Mouse (Mus musculus) kidney, adult 2 months (tissue): ENCODE measurements around the gene Lrrc32. TPM values are rescaled to one million over a fixed set of nuclear protein-coding genes. Genes with fewer than 3 reads are reported as not detected.

Source experiments
- DNase-seq: peaks from one replicate; pipeline ENCODE4 v3.0.0; 2021
- H3K27ac ChIP-seq: fragments of 200-500 bp; 2 replicates; pipeline ENCODE4 v1.5.1; 2012; ENCODE audit warnings: low read depth, low read length, control low read depth, inconsistent platforms; ENCODE audit not compliant: insufficient read depth
- H3K27me3 ChIP-seq: fragments of 200-500 bp; replicated peaks from 2 replicates; pipeline ENCODE4 v1.6.1; 2012; ENCODE audit warnings: mild to moderate bottlenecking, moderate library complexity, low read length, inconsistent platforms; ENCODE audit not compliant: control insufficient read depth, insufficient read depth
- H3K36me3 ChIP-seq: fragments of 200-500 bp; 2 replicates; pipeline ENCODE4 v1.6.1; 2012; ENCODE audit warnings: mild to moderate bottlenecking, moderate library complexity, low read length, inconsistent platforms; ENCODE audit not compliant: control insufficient read depth, insufficient read depth
- H3K4me1 ChIP-seq: fragments of 200-500 bp; 2 replicates; pipeline ENCODE4 v1.6.1; 2011; ENCODE audit warnings: low read length; ENCODE audit not compliant: control insufficient read depth, insufficient read depth
- H3K4me3 ChIP-seq: fragments of 200-500 bp; 2 replicates; pipeline ENCODE4 v1.5.1; 2011; ENCODE audit warnings: mild to moderate bottlenecking, low read depth, low read length, control low read depth; ENCODE audit not compliant: insufficient read depth
- CTCF ChIP-seq: fragments of 200-500 bp; conservative IDR thresholded peaks from 2 replicates; pipeline ENCODE4 v1.5.1; 2011; ENCODE audit warnings: low read depth, mild to moderate bottlenecking, control low read depth, low read length, moderate library complexity, mixed read lengths; ENCODE audit not compliant: insufficient read depth, insufficient read length
- POLR2A ChIP-seq: fragments of 200-500 bp; IDR thresholded peaks from one replicate; pipeline ENCODE4 v1.6.1; 2011; ENCODE audit warnings: low read depth, low read length, control low read depth
- WGBS: fragments of 180-500 bp; shearing (Covaris S2); methylation state at CpG from one replicate; pipeline ENCODE4 v1.1.7; 2018; 5-methylcytosine and 5-hydroxymethylcytosine counted together
- polyA plus RNA-seq: library from polyadenylated mRNA; depleted of rRNA; stranded (reverse); fragments of >200 nt; gene quantifications from 2 replicates; pipeline ENCODE4 v1.2.3, GENCODE M21; 2012

Gene Lrrc32
- polyA plus RNA-seq, 1 experiment = 22.1 TPM

DNA sequence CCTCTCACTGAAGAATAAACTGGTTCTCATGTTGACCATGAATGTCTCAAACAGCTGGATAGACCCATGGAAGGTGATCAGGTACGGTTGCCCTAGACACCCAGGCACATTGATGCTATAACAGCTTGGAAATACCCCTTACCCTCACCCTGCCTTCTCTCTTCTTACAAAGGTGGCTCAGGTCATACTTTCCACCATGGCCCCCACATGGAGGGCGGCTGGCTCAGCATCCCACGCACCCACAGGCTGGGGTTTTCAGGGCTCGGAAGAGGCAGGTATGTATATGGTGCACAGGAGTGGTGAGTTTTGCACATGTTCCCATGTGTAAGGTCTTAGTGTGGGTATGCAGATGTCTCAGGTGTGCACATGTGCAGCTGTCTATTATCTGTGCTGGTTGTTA lies 43.9 kb downstream of the Lrrc32 start:
- no peak for TF ChIP-seq CTCF
- TF ChIP-seq POLR2A = no peak
- H3K36me3 ChIP-seq = no peaks in the 10 kb centered on the region
- no peaks in the 10 kb centered on the region for H3K4me1 ChIP-seq
- no peak for DNase-seq
- 96% methylated on average over 4 of the region's 4 CpGs for WGBS
- no peaks in the 10 kb centered on the region for H3K27me3 ChIP-seq
- H3K4me3 ChIP-seq = no peak overlapping the region
- H3K27ac ChIP-seq = no peak overlapping the region

DNA sequence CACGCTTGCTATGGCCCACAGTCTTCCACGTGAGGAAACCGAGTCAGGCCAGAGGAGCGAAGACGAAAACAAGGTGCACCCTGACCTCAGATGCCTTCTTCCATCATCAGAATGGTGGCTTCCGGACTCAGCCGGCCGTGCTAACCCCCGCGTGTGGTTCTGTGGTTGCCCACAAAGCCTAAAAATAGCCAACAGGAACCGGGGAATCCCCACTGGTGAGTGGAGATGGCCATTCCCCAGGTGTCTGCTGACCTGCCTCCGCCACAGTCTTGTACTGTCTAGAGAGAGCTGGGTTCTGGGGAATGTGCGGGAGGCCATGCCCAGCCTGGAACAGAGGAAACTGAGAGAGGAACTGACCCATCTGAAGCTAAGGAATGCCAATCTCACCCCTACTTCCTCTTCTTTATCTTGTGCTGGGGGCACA lies 45.4 kb downstream of the Lrrc32 start:
- WGBS = 78% methylated on average over 13 of the region's 13 CpGs
- DNase-seq = no peak

DNA sequence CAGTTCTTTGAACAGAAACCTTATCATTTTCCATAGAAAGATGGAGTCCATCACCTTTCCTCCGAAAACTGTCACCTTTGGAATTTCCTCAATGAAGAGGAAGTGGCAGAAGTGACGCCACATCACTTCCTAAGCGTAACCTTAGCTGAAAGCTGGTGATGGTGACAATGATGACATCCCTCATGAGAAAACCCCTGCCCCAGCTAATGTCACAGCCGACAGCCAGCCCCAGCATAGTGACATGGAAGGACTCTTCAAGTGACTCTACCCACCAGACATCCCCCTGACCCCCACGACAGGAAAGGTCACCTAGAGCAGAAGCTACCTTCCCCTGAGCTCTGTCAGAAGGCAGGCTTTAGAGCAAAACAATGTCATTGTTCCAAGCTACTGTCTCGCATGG lies 46.1 kb downstream of the Lrrc32 start:
- DNase-seq = no peak
- no peak overlapping the region for H3K4me3 ChIP-seq
- no peaks in the 10 kb centered on the region for H3K27me3 ChIP-seq
- no peaks in the 10 kb centered on the region for H3K36me3 ChIP-seq
- no peak for TF ChIP-seq CTCF
- no peak for TF ChIP-seq POLR2A
- 86% methylated on average over 6 of the region's 6 CpGs for WGBS
- no peak overlapping the region for H3K27ac ChIP-seq
- H3K4me1 ChIP-seq = no peaks in the 10 kb centered on the region

More for the DNA sequence above, 45.4 kb downstream of the Lrrc32 start:
- Histone ChIP-seq H3K4me1 (no peaks in the 10 kb centered on the region), H3K36me3 (no peaks in the 10 kb centered on the region), H3K27me3 (no peaks in the 10 kb centered on the region), H3K4me3 (no peak overlapping the region), H3K27ac (no peak overlapping the region)
- TF ChIP-seq CTCF (no peak), POLR2A (no peak)

DNA sequence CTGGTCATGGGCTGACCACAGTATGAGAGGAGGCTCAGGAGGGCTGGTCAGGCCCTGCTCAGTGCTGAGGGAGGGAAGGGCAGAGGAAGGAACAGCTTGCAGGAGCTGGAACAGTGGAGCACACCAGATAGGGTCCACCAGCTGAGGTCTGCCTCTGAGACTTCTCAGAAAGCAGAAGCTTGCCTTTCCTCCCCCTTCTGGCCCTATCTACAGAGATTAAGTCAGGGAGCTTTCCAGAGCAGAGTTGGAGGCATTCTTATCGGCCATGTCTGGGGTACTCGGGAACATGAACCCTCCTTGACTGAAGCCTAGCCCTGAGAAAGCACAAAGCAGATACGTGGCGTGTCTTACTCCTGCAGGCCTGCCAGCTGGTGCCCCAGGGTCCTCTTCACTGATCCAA lies 46.8 kb downstream of the Lrrc32 start:
- no peak overlapping the region for H3K27ac ChIP-seq
- 92% methylated on average over 4 of the region's 4 CpGs for WGBS
- no peaks in the 10 kb centered on the region for H3K36me3 ChIP-seq
- no peaks in the 10 kb centered on the region for H3K4me1 ChIP-seq
- no peaks in the 10 kb centered on the region for H3K27me3 ChIP-seq
- H3K4me3 ChIP-seq = no peak overlapping the region
- DNase-seq = no peak
- TF ChIP-seq CTCF (no peak), POLR2A (no peak)

DNA sequence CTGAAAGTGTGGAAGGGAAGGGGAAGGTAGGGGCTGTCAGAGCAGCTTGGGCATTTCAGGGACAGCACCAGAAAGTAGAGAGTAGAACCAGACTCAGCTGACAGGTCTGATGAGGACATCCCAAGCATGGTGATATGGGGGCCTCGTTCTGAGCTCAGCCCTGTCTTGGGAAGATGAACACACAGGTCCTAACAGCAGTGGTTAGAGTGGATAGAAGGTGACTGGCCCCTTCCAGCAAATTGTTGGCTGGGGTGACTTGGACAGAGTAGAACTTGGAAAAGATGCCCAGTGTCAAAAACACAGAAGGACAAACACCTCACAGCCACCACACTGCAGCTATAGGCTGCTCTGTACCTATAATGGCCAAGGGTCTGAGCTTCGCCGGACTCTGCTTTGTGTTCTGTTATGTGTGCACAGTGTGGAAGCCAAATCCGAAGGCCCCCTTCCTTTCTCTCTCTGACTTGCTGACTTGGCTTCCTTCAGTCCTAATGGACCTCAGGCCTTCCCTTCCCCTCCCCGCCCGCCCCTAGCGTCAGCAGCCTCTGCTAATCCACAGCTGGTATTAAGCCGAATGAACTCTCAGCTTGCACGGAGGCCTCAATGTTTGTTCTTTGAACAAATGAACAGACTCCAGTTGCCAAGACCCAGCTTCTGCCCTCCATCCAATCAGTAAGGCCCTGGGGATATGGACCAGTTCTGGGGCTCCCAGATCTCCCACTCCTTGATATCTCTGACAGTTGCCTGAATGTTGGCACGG lies 48.3 kb downstream of the Lrrc32 start:
- Histone ChIP-seq H3K27me3 (no peaks in the 10 kb centered on the region), H3K4me1 (peaks cover 12% of the 10 kb centered on the region), H3K36me3 (no peaks in the 10 kb centered on the region), H3K27ac (no peak overlapping the region), H3K4me3 (no peak overlapping the region)
- 61% methylated on average over 10 of the region's 10 CpGs for WGBS
- DNase-seq = no peak
- TF ChIP-seq POLR2A = no peak
- no peak for TF ChIP-seq CTCF

DNA sequence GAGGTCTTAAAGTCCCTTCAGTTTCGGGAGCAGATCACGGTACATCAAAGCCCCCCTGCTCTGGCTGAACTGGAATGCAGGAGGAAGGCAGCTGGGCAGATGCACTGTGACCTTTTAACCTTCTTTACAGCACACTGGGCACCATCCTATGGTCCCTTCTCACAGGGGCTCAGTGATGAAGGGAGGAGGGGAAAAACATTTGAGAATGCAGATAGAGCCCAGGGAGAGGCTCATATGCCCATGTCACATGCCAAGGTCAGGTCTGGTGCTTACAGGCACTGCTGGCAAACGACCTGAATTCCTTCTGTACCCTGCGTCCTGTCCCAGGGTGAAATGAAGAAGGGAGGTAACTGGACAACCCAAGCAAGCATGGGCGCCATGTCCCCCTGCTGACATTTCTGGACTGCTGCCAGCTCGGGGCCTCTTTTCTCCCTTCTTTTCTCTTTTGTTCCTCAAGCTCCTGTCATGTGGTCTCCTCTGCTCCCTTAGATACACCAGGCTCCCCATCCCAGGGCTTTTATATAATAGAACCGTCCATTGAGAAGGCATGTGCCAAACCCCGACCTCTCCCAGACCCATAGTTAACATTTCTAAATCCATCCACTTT lies 49.0 kb downstream of the Lrrc32 start:
- Histone ChIP-seq H3K4me3 (no peak overlapping the region), H3K27ac (no peak overlapping the region), H3K27me3 (no peaks in the 10 kb centered on the region), H3K4me1 (peaks cover 12% of the 10 kb centered on the region), H3K36me3 (no peaks in the 10 kb centered on the region)
- DNase-seq = no peak
- TF ChIP-seq POLR2A (no peak), CTCF (no peak)
- WGBS = 63% methylated on average over 8 of the region's 8 CpGs

DNA sequence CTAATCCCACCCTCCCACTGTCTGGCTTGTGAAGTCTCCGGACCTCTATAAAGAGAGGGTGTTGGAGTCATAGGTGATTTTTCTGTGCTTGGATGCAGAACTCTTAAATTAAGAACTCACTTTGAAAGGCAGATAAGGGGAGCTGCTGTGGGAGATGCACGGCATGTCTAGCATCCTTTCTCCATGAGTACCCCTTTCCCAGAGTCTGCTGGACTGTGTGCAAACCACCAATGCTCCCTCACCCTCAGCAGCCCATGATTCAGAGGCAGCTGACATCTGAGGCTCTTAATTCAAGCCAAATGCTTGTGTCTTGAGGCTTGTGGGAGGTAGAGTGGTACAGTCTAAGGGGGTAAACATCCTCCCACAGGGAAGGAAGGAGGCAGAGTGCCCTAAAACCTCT lies 51.8 kb downstream of the Lrrc32 start:
- Histone ChIP-seq H3K4me3 (no peak overlapping the region), H3K27me3 (no peaks in the 10 kb centered on the region), H3K27ac (no peak overlapping the region), H3K36me3 (no peaks in the 10 kb centered on the region), H3K4me1 (peaks cover 15% of the 10 kb centered on the region)
- DNase-seq = no peak
- WGBS = 68% methylated on average over 2 of the region's 2 CpGs
- TF ChIP-seq POLR2A = no peak
- TF ChIP-seq CTCF = no peak
